Mouse (Mus musculus): ENCODE measurements around the gene Dgki. TPM values are rescaled to one million over a fixed set of nuclear protein-coding genes. Genes with fewer than 3 reads are reported as not detected.

Dgki gene
- polyA plus RNA-seq, 1 experiment from 2014 or later = 2.8 TPM

DNA sequence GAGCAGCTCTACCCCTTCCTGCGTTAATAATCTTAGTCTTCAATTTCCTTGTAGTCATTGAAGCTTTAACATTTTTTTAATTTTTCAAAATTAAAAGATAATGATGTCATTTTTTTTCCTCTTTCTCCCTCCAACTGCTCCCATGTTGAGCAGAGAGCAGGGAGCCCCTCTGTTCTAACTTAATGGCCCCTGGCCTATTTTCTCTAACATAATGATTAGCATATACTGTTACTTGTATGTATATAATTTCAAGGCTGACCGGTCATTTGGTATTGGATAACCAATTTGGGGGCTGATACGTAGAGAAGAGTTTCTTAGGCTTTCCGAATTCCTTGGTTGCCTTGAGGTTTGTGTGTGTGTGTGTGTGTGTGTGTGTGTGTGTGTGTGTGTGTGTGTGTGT lies 378.0 kb downstream of the Dgki start:
- Histone ChIP-seq H3K9ac (ENCODE audit: low read length) (no peak overlapping the region), H3K27me3 (ENCODE audit: control insufficient read depth, insufficient read depth, low read length) (no peaks in the 10 kb centered on the region), H3K4me2 (ENCODE audit: low read depth) (no peak overlapping the region), H3K4me1 (ENCODE audit: control insufficient read depth, insufficient read depth, low read length) (no peaks in the 10 kb centered on the region), H3K27ac (ENCODE audit: low read depth, low read length) (no peak overlapping the region), H3K36me3 (ENCODE audit: control insufficient read depth, insufficient read depth, low read length) (no peaks in the 10 kb centered on the region), H3K4me3 (ENCODE audit: low read depth, low read length) (no peak overlapping the region), H3K9me3 (ENCODE audit: control insufficient read depth, low read length) (0 out of 2 replicates have a peak, but pooled peaks cover 4% of the 10 kb centered on the region)
- 90% methylated on average over 4 of the region's 4 CpGs for WGBS
- ATAC-seq (ENCODE audit: insufficient read depth, low FRiP score, low TSS enrichment) = no peak
- DNase-seq (ENCODE audit: low spot score) = no peak

DNA sequence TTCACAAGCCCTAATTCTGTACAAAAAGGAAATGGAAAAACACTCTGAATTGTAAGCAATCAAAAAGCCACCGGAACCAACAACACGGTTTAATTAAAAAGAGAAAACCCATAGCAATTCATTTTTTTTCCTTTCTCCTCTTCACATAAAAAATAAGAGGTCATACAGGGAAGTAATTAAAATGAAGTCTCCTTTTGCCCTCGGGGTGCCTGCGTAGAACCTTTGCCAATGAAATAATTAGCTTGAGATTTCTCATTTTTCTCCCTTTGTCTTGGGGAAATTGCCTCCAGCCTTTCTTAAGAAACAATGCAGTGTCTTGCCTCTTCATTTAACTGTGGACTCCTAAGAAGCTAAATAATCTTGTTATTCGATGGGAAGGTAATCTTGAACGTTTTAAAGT lies 388.4 kb downstream of the Dgki start:
- no peak for ATAC-seq (ENCODE audit: insufficient read depth, low FRiP score, low TSS enrichment)
- no peaks in the 10 kb centered on the region for H3K9me3 ChIP-seq (ENCODE audit: control insufficient read depth, low read length)
- no peak overlapping the region for H3K4me3 ChIP-seq (ENCODE audit: low read depth, low read length)
- H3K27me3 ChIP-seq (ENCODE audit: control insufficient read depth, insufficient read depth, low read length) = no peaks in the 10 kb centered on the region
- no peak for DNase-seq (ENCODE audit: low spot score)
- H3K27ac ChIP-seq (ENCODE audit: low read depth, low read length) = no peak overlapping the region
- H3K36me3 ChIP-seq (ENCODE audit: control insufficient read depth, insufficient read depth, low read length) = no peaks in the 10 kb centered on the region
- H3K4me1 ChIP-seq (ENCODE audit: control insufficient read depth, insufficient read depth, low read length) = no peaks in the 10 kb centered on the region
- WGBS = 79% methylated on average over 6 of the region's 6 CpGs
- no peak overlapping the region for H3K4me2 ChIP-seq (ENCODE audit: low read depth)
- no peak overlapping the region for H3K9ac ChIP-seq (ENCODE audit: low read length)

DNA sequence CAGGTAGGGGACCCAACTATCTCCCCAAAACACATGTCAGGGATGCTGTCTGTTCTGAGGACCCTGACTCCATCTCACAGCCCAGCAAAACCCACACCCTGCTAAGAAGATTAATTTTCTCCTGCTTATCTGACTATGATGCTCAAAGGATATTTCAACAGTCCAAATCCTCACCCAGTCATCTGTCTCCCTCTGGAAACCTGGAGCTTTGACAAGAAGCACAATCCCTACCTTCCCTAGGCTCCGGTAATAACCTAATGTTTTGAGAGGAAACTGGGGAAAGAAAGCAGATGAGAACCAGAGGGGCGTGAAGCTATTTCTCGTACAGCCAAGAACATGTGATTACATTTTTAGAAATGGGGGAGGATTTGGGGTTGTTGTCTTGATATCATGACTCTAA lies 392.8 kb downstream of the Dgki start:
- no peaks in the 10 kb centered on the region for H3K27me3 ChIP-seq (ENCODE audit: control insufficient read depth, insufficient read depth, low read length)
- WGBS = 79% methylated on average over 3 of the region's 3 CpGs
- no peaks in the 10 kb centered on the region for H3K9me3 ChIP-seq (ENCODE audit: control insufficient read depth, low read length)
- no peak overlapping the region for H3K27ac ChIP-seq (ENCODE audit: low read depth, low read length)
- no peak overlapping the region for H3K4me3 ChIP-seq (ENCODE audit: low read depth, low read length)
- no peak overlapping the region for H3K9ac ChIP-seq (ENCODE audit: low read length)
- no peak for DNase-seq (ENCODE audit: low spot score)
- H3K4me1 ChIP-seq (ENCODE audit: control insufficient read depth, insufficient read depth, low read length) = peaks cover 12% of the 10 kb centered on the region
- no peak overlapping the region for H3K4me2 ChIP-seq (ENCODE audit: low read depth)
- no peaks in the 10 kb centered on the region for H3K36me3 ChIP-seq (ENCODE audit: control insufficient read depth, insufficient read depth, low read length)
- no peak for ATAC-seq (ENCODE audit: insufficient read depth, low FRiP score, low TSS enrichment)

DNA sequence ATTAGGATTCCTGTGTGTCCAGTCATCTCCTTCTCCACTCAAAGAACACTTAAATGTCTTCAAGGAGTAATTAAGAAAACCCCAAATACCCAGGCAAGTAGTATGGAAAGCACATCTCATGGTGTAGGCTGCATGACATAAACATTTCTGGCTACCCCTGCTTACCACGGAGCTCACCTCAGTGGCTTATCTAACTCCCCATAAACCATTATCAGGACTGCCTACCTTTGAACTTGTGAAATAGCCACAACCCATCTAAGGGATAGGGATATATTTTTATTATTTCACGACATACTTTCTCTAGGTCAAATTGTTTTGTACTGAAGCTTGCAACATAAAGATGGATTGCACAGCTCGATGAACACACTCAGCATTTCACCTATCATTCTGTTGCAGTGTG lies 394.0 kb downstream of the Dgki start:
- ATAC-seq (ENCODE audit: insufficient read depth, low FRiP score, low TSS enrichment) (no peak), DNase-seq (ENCODE audit: low spot score) (no peak)
- Histone ChIP-seq H3K9me3 (ENCODE audit: control insufficient read depth, low read length) (no peaks in the 10 kb centered on the region), H3K4me2 (ENCODE audit: low read depth) (no peak overlapping the region), H3K4me3 (ENCODE audit: low read depth, low read length) (no peak overlapping the region), H3K9ac (ENCODE audit: low read length) (no peak overlapping the region), H3K27me3 (ENCODE audit: control insufficient read depth, insufficient read depth, low read length) (no peaks in the 10 kb centered on the region), H3K27ac (ENCODE audit: low read depth, low read length) (no peak overlapping the region), H3K4me1 (ENCODE audit: control insufficient read depth, insufficient read depth, low read length) (peaks cover 12% of the 10 kb centered on the region), H3K36me3 (ENCODE audit: control insufficient read depth, insufficient read depth, low read length) (no peaks in the 10 kb centered on the region)
- 85% methylated on average over 3 of the region's 3 CpGs for WGBS

DNA sequence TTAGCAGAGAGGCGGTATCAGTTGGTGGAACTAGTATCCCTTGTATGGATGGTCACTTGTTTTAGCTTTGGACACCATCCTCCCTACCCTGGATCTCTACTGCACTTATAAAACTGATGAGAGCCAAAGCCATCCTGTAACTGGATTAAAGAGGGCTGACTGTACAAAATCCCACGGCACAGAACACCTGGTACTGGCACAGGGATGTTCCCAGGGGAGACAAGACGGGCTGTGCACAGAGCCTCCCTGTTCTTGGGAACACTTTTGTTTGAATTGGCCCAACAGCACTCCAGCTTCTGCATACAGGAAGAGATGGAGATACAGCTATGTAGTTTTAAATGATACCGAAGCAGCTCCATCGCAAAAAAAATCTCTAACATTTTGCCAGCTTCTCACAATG lies 395.1 kb downstream of the Dgki start:
- 90% methylated on average over 5 of the region's 5 CpGs for WGBS

DNA sequence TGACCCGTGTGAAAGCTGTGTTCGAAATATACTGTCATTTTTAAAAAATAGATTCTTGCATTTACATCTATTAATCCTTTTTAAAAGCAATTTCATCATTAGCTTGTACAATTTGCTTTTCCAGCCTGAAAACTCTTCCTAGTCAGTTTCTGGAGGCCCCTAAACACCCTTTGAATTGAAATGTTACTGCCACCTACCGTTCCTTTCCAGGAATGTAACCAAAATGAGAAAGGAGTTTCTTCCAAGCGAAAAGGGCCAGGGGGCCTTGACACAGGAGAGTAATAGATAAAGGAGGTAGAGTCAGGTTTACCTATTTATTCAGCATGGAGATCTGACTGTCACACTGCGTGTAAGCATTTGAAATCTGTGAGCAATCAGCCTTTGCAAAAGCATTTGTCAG lies 396.2 kb downstream of the Dgki start:
- WGBS = 21% methylated on average over 5 of the region's 5 CpGs
- Histone ChIP-seq H3K27me3 (ENCODE audit: control insufficient read depth, insufficient read depth, low read length) (no peaks in the 10 kb centered on the region), H3K9me3 (ENCODE audit: control insufficient read depth, low read length) (no peaks in the 10 kb centered on the region), H3K36me3 (ENCODE audit: control insufficient read depth, insufficient read depth, low read length) (no peaks in the 10 kb centered on the region), H3K9ac (ENCODE audit: low read length) (no peak overlapping the region), H3K4me2 (ENCODE audit: low read depth) (no peak overlapping the region), H3K27ac (ENCODE audit: low read depth, low read length) (peak overlapping the region; percentile 30; the same call in 1 of the 2 replicates), H3K4me1 (ENCODE audit: control insufficient read depth, insufficient read depth, low read length) (peaks cover 12% of the 10 kb centered on the region), H3K4me3 (ENCODE audit: low read depth, low read length) (no peak overlapping the region)
- peak; percentile 51 for DNase-seq (ENCODE audit: low spot score)
- peak; percentile 49 for ATAC-seq (ENCODE audit: insufficient read depth, low FRiP score, low TSS enrichment)

More for the DNA sequence above, 395.1 kb downstream of the Dgki start:
- H3K27me3 ChIP-seq (ENCODE audit: control insufficient read depth, insufficient read depth, low read length) = no peaks in the 10 kb centered on the region
- peaks cover 12% of the 10 kb centered on the region for H3K4me1 ChIP-seq (ENCODE audit: control insufficient read depth, insufficient read depth, low read length)
- H3K27ac ChIP-seq (ENCODE audit: low read depth, low read length) = no peak overlapping the region
- H3K4me3 ChIP-seq (ENCODE audit: low read depth, low read length) = no peak overlapping the region
- no peak overlapping the region for H3K4me2 ChIP-seq (ENCODE audit: low read depth)
- DNase-seq (ENCODE audit: low spot score) (no peak), ATAC-seq (ENCODE audit: insufficient read depth, low FRiP score, low TSS enrichment) (no peak)
- H3K9ac ChIP-seq (ENCODE audit: low read length) = no peak overlapping the region
- H3K36me3 ChIP-seq (ENCODE audit: control insufficient read depth, insufficient read depth, low read length) = no peaks in the 10 kb centered on the region
- no peaks in the 10 kb centered on the region for H3K9me3 ChIP-seq (ENCODE audit: control insufficient read depth, low read length)

DNA sequence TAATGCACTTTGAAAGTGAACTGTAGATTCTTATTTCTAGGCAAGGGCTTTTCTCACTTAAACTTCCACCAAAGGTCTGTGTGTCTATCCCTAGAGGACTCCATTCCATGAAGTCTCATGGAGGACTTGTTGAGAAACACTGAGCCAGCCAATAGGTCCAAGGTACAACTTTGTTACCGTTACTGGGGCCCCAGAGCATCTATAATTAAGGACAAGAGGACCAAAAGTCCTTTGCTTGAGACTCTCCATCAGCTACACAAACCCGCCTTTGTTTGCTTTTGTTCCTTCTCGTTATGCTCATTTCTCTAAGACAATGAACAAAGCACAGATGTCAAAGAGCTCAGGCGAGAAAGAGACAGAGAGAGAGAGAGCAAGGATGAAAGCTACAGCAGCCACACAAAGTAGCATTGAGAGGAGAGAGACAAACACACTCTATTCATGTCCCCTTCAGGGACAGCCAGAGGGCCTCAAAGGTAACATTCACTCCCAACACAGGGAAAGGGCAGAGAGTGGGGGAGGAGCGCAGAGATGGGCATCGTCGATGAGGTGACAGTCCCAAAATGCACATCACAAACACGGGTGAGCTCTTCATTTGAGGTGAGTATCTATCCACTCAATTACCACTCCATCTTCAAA lies 396.7 kb downstream of the Dgki start:
- Histone ChIP-seq H3K4me3 (ENCODE audit: low read depth, low read length) (no peak overlapping the region), H3K4me2 (ENCODE audit: low read depth) (no peak overlapping the region), H3K9ac (ENCODE audit: low read length) (no peak overlapping the region), H3K27ac (ENCODE audit: low read depth, low read length) (peak overlapping the region; percentile 30; the same call in 1 of the 2 replicates), H3K27me3 (ENCODE audit: control insufficient read depth, insufficient read depth, low read length) (no peaks in the 10 kb centered on the region), H3K9me3 (ENCODE audit: control insufficient read depth, low read length) (no peaks in the 10 kb centered on the region), H3K36me3 (ENCODE audit: control insufficient read depth, insufficient read depth, low read length) (no peaks in the 10 kb centered on the region), H3K4me1 (ENCODE audit: control insufficient read depth, insufficient read depth, low read length) (peaks cover 12% of the 10 kb centered on the region)
- WGBS = 15% methylated on average over 8 of the region's 8 CpGs
- ATAC-seq (ENCODE audit: insufficient read depth, low FRiP score, low TSS enrichment) = peak; percentile 73
- peak; percentile 41 for DNase-seq (ENCODE audit: low spot score)

DNA sequence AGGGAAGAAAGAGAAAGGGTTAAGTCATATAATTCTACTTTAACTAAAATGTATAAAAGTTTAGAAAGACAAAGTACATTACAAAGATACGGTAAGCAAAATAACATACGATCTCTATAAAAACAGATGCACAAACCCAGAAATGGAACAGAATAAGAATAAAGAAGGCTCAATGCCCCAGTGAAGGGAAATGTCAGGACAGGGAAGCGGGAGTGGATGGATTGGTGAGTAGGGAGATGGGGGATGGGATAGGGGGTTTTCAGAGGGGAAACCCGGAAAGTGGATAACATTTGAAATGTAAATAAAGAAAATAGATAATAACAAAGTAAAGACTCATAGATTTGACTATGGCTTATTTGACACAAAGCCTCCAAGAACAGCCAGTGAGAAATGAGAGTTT lies 400.1 kb downstream of the Dgki start:
- 83% methylated on average over 4 of the region's 4 CpGs for WGBS
- H3K27ac ChIP-seq (ENCODE audit: low read depth, low read length) = no peak overlapping the region
- H3K4me1 ChIP-seq (ENCODE audit: control insufficient read depth, insufficient read depth, low read length) = peaks cover 12% of the 10 kb centered on the region
- no peak overlapping the region for H3K4me2 ChIP-seq (ENCODE audit: low read depth)
- DNase-seq (ENCODE audit: low spot score) (no peak), ATAC-seq (ENCODE audit: insufficient read depth, low FRiP score, low TSS enrichment) (no peak)
- H3K27me3 ChIP-seq (ENCODE audit: control insufficient read depth, insufficient read depth, low read length) = no peaks in the 10 kb centered on the region
- H3K9me3 ChIP-seq (ENCODE audit: control insufficient read depth, low read length) = no peaks in the 10 kb centered on the region
- H3K36me3 ChIP-seq (ENCODE audit: control insufficient read depth, insufficient read depth, low read length) = no peaks in the 10 kb centered on the region
- no peak overlapping the region for H3K4me3 ChIP-seq (ENCODE audit: low read depth, low read length)
- H3K9ac ChIP-seq (ENCODE audit: low read length) = no peak overlapping the region

DNA sequence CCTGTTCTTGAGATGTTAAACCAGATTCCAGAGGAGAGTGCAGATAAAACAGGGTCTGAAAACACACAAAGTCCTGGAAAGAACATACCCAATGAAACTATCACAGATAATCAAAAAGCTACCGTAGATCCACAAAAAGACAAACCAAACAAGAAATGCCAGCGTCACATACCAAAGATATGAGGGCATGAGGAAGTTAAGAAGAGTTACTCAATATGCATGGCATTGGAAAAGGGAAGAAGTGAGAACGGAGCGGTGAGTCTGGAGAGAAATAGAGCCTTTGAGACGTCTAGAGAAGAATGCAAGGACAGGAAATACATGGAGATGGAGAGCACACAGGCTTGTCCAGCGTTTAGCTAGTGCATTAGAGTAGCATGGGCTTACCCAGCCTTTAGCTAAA lies 401.6 kb downstream of the Dgki start:
- WGBS = 80% methylated on average over 6 of the region's 6 CpGs

More for the DNA sequence above, 401.6 kb downstream of the Dgki start:
- Histone ChIP-seq H3K4me2 (ENCODE audit: low read depth) (no peak overlapping the region), H3K36me3 (ENCODE audit: control insufficient read depth, insufficient read depth, low read length) (no peaks in the 10 kb centered on the region), H3K27ac (ENCODE audit: low read depth, low read length) (no peak overlapping the region), H3K4me3 (ENCODE audit: low read depth, low read length) (no peak overlapping the region), H3K9ac (ENCODE audit: low read length) (no peak overlapping the region), H3K4me1 (ENCODE audit: control insufficient read depth, insufficient read depth, low read length) (peaks cover 10% of the 10 kb centered on the region), H3K9me3 (ENCODE audit: control insufficient read depth, low read length) (no peaks in the 10 kb centered on the region), H3K27me3 (ENCODE audit: control insufficient read depth, insufficient read depth, low read length) (no peaks in the 10 kb centered on the region)
- ATAC-seq (ENCODE audit: insufficient read depth, low FRiP score, low TSS enrichment) = no peak
- no peak for DNase-seq (ENCODE audit: low spot score)

All from neural tube, embryonic 11.5 days (tissue).